Mouse (Mus musculus) limb, embryonic 14.5 days (tissue): ENCODE data around the gene Uqcc1. TPM values are rescaled to one million over a fixed set of nuclear protein-coding genes. Genes with fewer than 3 reads are reported as not detected.

Source experiments
- ATAC-seq: fragments of 200-750 bp; cut with Nextera tagmentation; 2 replicates; pipeline ENCODE4 v1.8.0; 2017; ENCODE audit warnings: low read depth, moderate number of reproducible peaks, moderate TSS enrichment; ENCODE audit not compliant: low FRiP score
- DNase-seq: peaks from one replicate; pipeline ENCODE4 v3.0.0-alpha.2; 2015; ENCODE audit warnings: low spot score
- H3K27ac ChIP-seq: fragments of 300-500 bp; sonication (generic); replicated peaks from 2 replicates; pipeline ENCODE4 v1.5.1; 2014; ENCODE audit warnings: low read depth, mild to moderate bottlenecking, low read length, moderate library complexity, mixed read lengths
- H3K27me3 ChIP-seq: fragments of 300-500 bp; sonication (generic); 2 replicates; pipeline ENCODE4 v1.6.1; 2014; ENCODE audit warnings: low read length, mixed read lengths; ENCODE audit not compliant: control insufficient read depth, insufficient read depth
- H3K36me3 ChIP-seq: fragments of 300-500 bp; sonication (generic); 2 replicates; pipeline ENCODE4 v1.6.1; 2014; ENCODE audit warnings: mild to moderate bottlenecking, low read length, moderate library complexity, mixed read lengths; ENCODE audit not compliant: control insufficient read depth, insufficient read depth
- H3K4me1 ChIP-seq: fragments of 300-500 bp; sonication (generic); 2 replicates; pipeline ENCODE4 v1.6.1; 2014; ENCODE audit warnings: antibody characterized with exemption, low read length, mixed read lengths; ENCODE audit not compliant: control insufficient read depth, insufficient read depth
- H3K4me2 ChIP-seq: fragments of 300-500 bp; sonication (generic); replicated peaks from 2 replicates; pipeline ENCODE4 v1.6.1; 2014; ENCODE audit warnings: low read depth, mild to moderate bottlenecking, low read length, moderate library complexity; ENCODE audit not compliant: severe bottlenecking
- H3K4me3 ChIP-seq: fragments of 300-500 bp; sonication (generic); replicated peaks from 2 replicates; pipeline ENCODE4 v1.5.1; 2014; ENCODE audit warnings: low read length
- H3K9ac ChIP-seq: fragments of 300-500 bp; sonication (generic); 2 replicates; pipeline ENCODE4 v1.6.1; 2014; ENCODE audit warnings: mild to moderate bottlenecking, low read depth, low read length, moderate library complexity; ENCODE audit not compliant: severe bottlenecking
- H3K9me3 ChIP-seq: fragments of 300-500 bp; sonication (generic); 2 replicates; pipeline ENCODE4 v1.6.1; 2016; ENCODE audit warnings: low read length; ENCODE audit not compliant: control insufficient read depth
- POLR2A ChIP-seq: fragments of 200-500 bp; IDR thresholded peaks from 2 replicates; pipeline ENCODE4 v1.8.0; 2012; ENCODE audit warnings: inconsistent platforms, mild to moderate bottlenecking, moderate library complexity, borderline replicate concordance; ENCODE audit not compliant: insufficient read depth, insufficient read length; ENCODE audit errors: extremely low read depth
- WGBS: fragments of 180-500 bp; shearing (Covaris S2); extraction: QIAGEN DNeasy Blood & Tissue Kit; methylation state at CpG from one replicate; pipeline ENCODE4 v1.1.7; 2014; 5-methylcytosine and 5-hydroxymethylcytosine counted together
- polyA plus RNA-seq, 2 experiments: library from polyadenylated mRNA; depleted of rRNA in 1 of 2; stranded (reverse) in 1 of 2; unstranded in 1 of 2; fragments of >200 nt; fragmentation: Nextera tagmentation in 1 of 2; extraction: Ambion mirVana in 1 of 2; gene quantifications; 2 replicates each; pipeline versions ENCODE4 v1.2.1 to v1.2.3; 2012 to 2014

Gene Uqcc1
- polyA plus RNA-seq, 2 experiments, result 42.1 to 58.5 TPM

GRCm38 (mm10) chr2:155814829-155815228 is 115.3 kb downstream of the Uqcc1 start:
- no peak overlapping the region for H3K4me2 ChIP-seq
- DNase-seq, result no peak

GRCm38 (mm10) chr2:155812637-155813036 is 117.5 kb downstream of the Uqcc1 start:
- Histone ChIP-seq H3K4me1 (no peaks in the 10 kb centered on the region; the same call in 1 of the 2 replicates), H3K4me2 (no peak overlapping the region), H3K4me3 (no peak overlapping the region), H3K27me3 (no peaks in the 10 kb centered on the region), H3K9me3 (no peaks in the 10 kb centered on the region), H3K36me3 (no peaks in the 10 kb centered on the region), H3K27ac (no peak overlapping the region), H3K9ac (no peak overlapping the region)
- WGBS, result 84% methylated on average over 4 of the region's 4 CpGs
- no peak for TF ChIP-seq POLR2A
- DNase-seq, result no peak
- ATAC-seq, result no peak

More at GRCm38 (mm10) chr2:155814829-155815228, 115.3 kb downstream of the Uqcc1 start:
- Histone ChIP-seq H3K27ac (no peak overlapping the region), H3K36me3 (peaks cover 6% of the 10 kb centered on the region), H3K27me3 (no peaks in the 10 kb centered on the region), H3K4me1 (peaks cover 6% of the 10 kb centered on the region), H3K9ac (no peak overlapping the region), H3K4me3 (no peak overlapping the region), H3K9me3 (no peaks in the 10 kb centered on the region)
- WGBS, result 14% methylated on average over 5 of the region's 5 CpGs
- TF ChIP-seq POLR2A, result no peak
- ATAC-seq, result no peak

GRCm38 (mm10) chr2:155811821-155812396 is 118.2 kb downstream of the Uqcc1 start:
- no peaks in the 10 kb centered on the region for H3K27me3 ChIP-seq
- TF ChIP-seq POLR2A, result no peak
- ATAC-seq (0 out of 2 replicates have a peak, but pooled peaks have one; percentile 29), DNase-seq (peak; percentile 55)
- no peaks in the 10 kb centered on the region for H3K9me3 ChIP-seq
- no peaks in the 10 kb centered on the region for H3K4me1 ChIP-seq
- no peak overlapping the region for H3K27ac ChIP-seq
- no peaks in the 10 kb centered on the region for H3K36me3 ChIP-seq
- H3K4me3 ChIP-seq, result no peak overlapping the region
- WGBS, result 38% methylated on average over 16 of the region's 16 CpGs
- no peak overlapping the region for H3K9ac ChIP-seq
- H3K4me2 ChIP-seq, result no peak overlapping the region

- no peak overlapping the region for H3K27ac ChIP-seq
- no peaks in the 10 kb centered on the region for H3K4me1 ChIP-seq
- WGBS, result 83% methylated on average over 4 of the region's 4 CpGs
- no peaks in the 10 kb centered on the region for H3K27me3 ChIP-seq
- no peak for ATAC-seq
- H3K9ac ChIP-seq, result no peak overlapping the region
- no peaks in the 10 kb centered on the region for H3K9me3 ChIP-seq
- H3K4me2 ChIP-seq, result no peak overlapping the region
- DNase-seq, result no peak
- no peak for TF ChIP-seq POLR2A
- H3K4me3 ChIP-seq, result no peak overlapping the region
- H3K36me3 ChIP-seq, result no peaks in the 10 kb centered on the region
These were observed 120.5 kb downstream of the Uqcc1 start for GRCm38 (mm10) chr2:155809620-155810019.

GRCm38 (mm10) chr2:155807408-155807807 is 122.7 kb downstream of the Uqcc1 start:
- H3K4me3 ChIP-seq, result no peak overlapping the region
- 45% methylated on average over 4 of the region's 4 CpGs for WGBS
- no peaks in the 10 kb centered on the region for H3K4me1 ChIP-seq
- no peak overlapping the region for H3K4me2 ChIP-seq
- ATAC-seq, result no peak
- no peaks in the 10 kb centered on the region for H3K36me3 ChIP-seq
- no peaks in the 10 kb centered on the region for H3K9me3 ChIP-seq
- no peak for TF ChIP-seq POLR2A
- DNase-seq, result no peak
- H3K27ac ChIP-seq, result no peak overlapping the region
- no peaks in the 10 kb centered on the region for H3K27me3 ChIP-seq
- no peak overlapping the region for H3K9ac ChIP-seq

- no peaks in the 10 kb centered on the region for H3K9me3 ChIP-seq
- H3K9ac ChIP-seq, result no peak overlapping the region
- H3K27ac ChIP-seq, result no peak overlapping the region
- DNase-seq, result no peak
- no peaks in the 10 kb centered on the region for H3K27me3 ChIP-seq
- no peaks in the 10 kb centered on the region for H3K4me1 ChIP-seq
- TF ChIP-seq POLR2A, result no peak
- H3K36me3 ChIP-seq, result no peaks in the 10 kb centered on the region
- H3K4me3 ChIP-seq, result no peak overlapping the region
- ATAC-seq, result no peak
- WGBS, result 72% methylated on average over 5 of the region's 5 CpGs
- no peak overlapping the region for H3K4me2 ChIP-seq
These were observed 123.6 kb downstream of the Uqcc1 start for GRCm38 (mm10) chr2:155806548-155806947.
